Mouse (Mus musculus): ENCODE measurements around the gene Hist1h4d. TPM values are rescaled to one million over a fixed set of nuclear protein-coding genes. Genes with fewer than 3 reads are reported as not detected.
"Not testable (repeated sequence)": the region's sequence is repeated elsewhere in the genome, so short reads cannot be mapped to it uniquely, and the experiment has no call there.

Hist1h4d gene
- polyA plus RNA-seq, 1 experiment from 2014 or later: 0.36 TPM

DNA sequence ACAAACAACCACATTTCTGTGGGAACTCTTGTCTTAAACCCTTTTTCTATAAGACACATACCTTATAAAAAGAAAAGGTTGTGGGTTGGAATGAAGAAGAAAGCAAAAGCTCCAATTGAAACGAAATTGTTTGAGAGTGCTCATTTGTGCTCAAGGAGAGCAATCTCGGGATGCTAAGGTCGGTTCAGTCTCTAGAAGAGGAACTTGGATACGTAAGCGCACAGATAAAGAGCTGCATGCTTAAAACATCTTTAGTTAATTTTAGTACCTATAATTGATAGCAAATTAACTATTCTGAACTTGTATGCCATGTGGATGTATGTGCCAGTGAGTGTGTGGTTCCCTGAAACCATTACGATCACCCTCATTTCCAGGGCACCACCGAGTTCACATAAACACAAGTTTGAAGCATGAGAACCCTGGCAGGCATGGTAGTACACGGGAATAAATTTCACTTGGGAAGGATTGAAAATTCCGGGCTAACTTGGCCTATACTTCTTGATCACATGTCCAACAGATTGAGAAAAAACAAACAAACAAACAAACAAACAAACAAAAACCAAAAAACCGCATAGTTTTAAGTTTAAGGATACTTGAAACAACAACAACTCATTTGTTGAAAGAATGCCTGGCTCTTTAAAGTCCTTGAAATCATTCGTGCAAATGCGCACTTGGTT lies 38.8 kb downstream of the Hist1h4d start:
- ATAC-seq: no peak
- ChIA-PET POLR2A (interaction anchor here (0.8 to 2.0 kb wide), 2 partner anchors 11 to 36 kb away, joined by 4 to 7 read pairs; no protein-coding TSS in a partner anchor), CTCF (interaction anchor here (1.3 to 1.4 kb wide), 4 partner anchors 10 to 37 kb away, joined by 3 to 4 read pairs (median 4); no protein-coding TSS in a partner anchor)
- in situ Hi-C loops (cut with MboI; ENCODE audit: low pct_unique_long_range_greater_than_20kb): loop anchor here (10.0 kb wide), 1 partner anchor 115 kb away; the partner anchor contains the start of gene Hist1h1c
- H3K27me3 ChIP-seq: no peaks in the 10 kb centered on the region
- no peak for DNase-seq (ENCODE audit: low read depth, low spot score)
- no peak for TF ChIP-seq CTCF (IDR thresholded peaks at IDR 0.05)

DNA sequence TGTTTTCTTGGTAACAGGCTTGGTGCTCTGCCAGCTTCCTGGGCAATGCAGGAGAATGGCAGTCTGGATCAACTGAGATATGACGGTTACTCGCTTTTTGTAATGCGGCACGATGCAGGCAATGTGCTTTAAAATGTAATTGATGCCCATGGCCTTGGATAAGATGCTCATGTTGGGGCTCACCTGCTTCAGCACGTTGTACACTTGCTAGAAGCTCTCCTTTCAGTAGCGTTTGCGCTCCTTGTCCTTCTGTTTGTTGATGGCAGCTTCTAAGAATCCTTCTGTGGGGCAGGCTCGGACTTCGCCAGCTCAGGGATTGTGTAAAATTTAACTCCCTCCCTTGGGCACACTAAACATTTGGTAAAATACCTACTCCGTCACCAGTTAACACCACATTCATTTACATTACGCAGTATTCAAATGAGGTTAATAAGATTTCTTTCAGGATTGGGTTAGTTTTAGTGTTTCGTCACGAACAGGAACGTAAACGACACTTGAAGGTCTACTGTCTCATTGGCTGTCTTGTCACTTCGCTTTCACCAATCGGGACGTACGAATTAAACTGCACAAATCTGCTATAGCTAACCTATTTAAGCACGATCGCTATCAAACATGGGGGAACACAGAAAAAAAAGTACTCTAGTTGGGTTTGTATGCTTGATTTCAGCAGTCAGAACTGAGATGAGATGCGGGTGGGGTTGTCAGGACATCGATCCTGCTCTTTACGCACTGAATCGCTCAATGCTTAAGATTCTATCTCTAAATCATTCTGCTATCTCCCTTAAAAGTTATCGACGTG lies 39.5 kb downstream of the Hist1h4d start, which contains the start of gene Hist1h2be:
Gene Hist1h2be (minus strand): TSS at position 392 of the 799 bp plus-strand sequence.
- DNase-seq (ENCODE audit: low read depth, low spot score): peak; percentile 81
- peak; percentile 73 for ATAC-seq
- CTCF ChIA-PET: interaction anchor here (0.7 to 1.7 kb wide), 7 partner anchors 10 to 80 kb away, joined by 3 to 5 read pairs (median 3); no protein-coding TSS in a partner anchor
- in situ Hi-C loops (cut with MboI; ENCODE audit: low pct_unique_long_range_greater_than_20kb): loop anchor here (10.0 kb wide), 1 partner anchor 114 kb away; the partner anchor contains the start of gene Hist1h1c
- TF ChIP-seq CTCF (IDR thresholded peaks at IDR 0.05): no peak
- POLR2A ChIA-PET: interaction anchor here (0.8 to 2.0 kb wide), 6 partner anchors 11 to 129 kb away, joined by 3 to 7 read pairs (median 4); no protein-coding TSS in a partner anchor
- H3K27me3 ChIP-seq: no peaks in the 10 kb centered on the region

GRCm38 (mm10) chr13:23621532-23622174 lies 40.3 kb downstream of the Hist1h4d start:
- ChIA-PET POLR2A (interaction anchor here (1.0 to 2.0 kb wide), 5 partner anchors 12 to 128 kb away, joined by 3 to 7 read pairs (median 5); no protein-coding TSS in a partner anchor), CTCF (interaction anchor here (0.7 to 1.7 kb wide), 7 partner anchors 9 to 79 kb away, joined by 3 to 5 read pairs (median 3); no protein-coding TSS in a partner anchor)
- DNase-seq (ENCODE audit: low read depth, low spot score) (peak; percentile 27), ATAC-seq (peak; percentile 61)
- in situ Hi-C loops (cut with MboI; ENCODE audit: low pct_unique_long_range_greater_than_20kb): loop anchor here (10.0 kb wide), 1 partner anchor 113 kb away; the partner anchor contains the start of gene Hist1h1c
- TF ChIP-seq CTCF (IDR thresholded peaks at IDR 0.05): no peak
- peaks cover 4% of the 10 kb centered on the region for H3K27me3 ChIP-seq

DNA sequence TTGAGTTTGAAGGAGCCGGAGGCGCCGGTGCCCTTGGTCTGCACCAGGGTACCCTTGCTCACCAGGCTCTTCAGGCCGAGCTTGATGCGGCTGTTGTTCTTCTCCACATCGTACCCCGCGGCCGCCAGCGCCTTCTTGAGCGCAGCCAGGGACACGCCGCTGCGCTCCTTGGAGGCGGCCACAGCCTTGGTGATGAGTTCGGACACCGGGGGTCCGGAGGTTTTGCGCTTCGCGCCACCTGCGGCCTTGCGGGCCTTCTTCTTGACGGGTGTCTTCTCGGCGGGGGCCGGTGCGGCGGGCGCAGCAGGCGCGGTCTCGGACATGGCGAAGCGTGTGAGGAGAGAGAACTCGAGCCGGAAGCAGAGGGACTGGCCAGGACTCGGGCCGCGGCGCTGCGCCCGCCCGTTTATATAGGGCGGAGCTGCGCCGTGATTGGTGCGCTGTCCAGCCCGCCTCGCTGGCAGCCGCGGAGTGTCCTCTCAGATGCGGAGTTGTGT lies 40.8 kb downstream of the Hist1h4d start, which contains the start of gene Hist1h1e:
Gene Hist1h1e (minus strand): TSS at position 384 of the 497 bp plus-strand sequence.
- in situ Hi-C loops (cut with MboI; ENCODE audit: low pct_unique_long_range_greater_than_20kb): loop anchor here (10.0 kb wide), 1 partner anchor 113 kb away; the partner anchor contains the start of gene Hist1h1c
- H3K27me3 ChIP-seq: not testable (repeated sequence)
- ATAC-seq: peak; percentile 83
- POLR2A ChIA-PET: interaction anchor here (0.9 to 1.7 kb wide), 5 partner anchors 40 to 128 kb away, joined by 3 to 7 read pairs (median 5); no protein-coding TSS in a partner anchor
- CTCF ChIA-PET: interaction anchor here (1.2 to 1.7 kb wide), 3 partner anchors 8 to 79 kb away, joined by 3 to 5 read pairs (median 4); no protein-coding TSS in a partner anchor
- DNase-seq (ENCODE audit: low read depth, low spot score): peak; percentile 67

GRCm38 (mm10) chr13:23622861-23623450 lies 41.6 kb downstream of the Hist1h4d start:
- ATAC-seq (no peak), DNase-seq (ENCODE audit: low read depth, low spot score) (no peak)
- in situ Hi-C loops (cut with MboI; ENCODE audit: low pct_unique_long_range_greater_than_20kb): loop anchor here (10.0 kb wide), 1 partner anchor 112 kb away; the partner anchor contains the start of gene Hist1h1c
- CTCF ChIA-PET: interaction anchor here (1.7 kb wide), 1 partner anchor 67 kb away, joined by 5 read pairs; no protein-coding TSS in a partner anchor
- POLR2A ChIA-PET: interaction anchor here (0.9 to 1.7 kb wide), 3 partner anchors 41 to 62 kb away, joined by 3 to 5 read pairs (median 5); no protein-coding TSS in a partner anchor
- TF ChIP-seq CTCF (IDR thresholded peaks at IDR 0.05): no peak
- peaks cover 12% of the 10 kb centered on the region for H3K27me3 ChIP-seq

GRCm38 (mm10) chr13:23630653-23631052 lies 49.3 kb downstream of the Hist1h4d start:
- ATAC-seq: peak; percentile 79
- in situ Hi-C loops (cut with MboI; ENCODE audit: low pct_unique_long_range_greater_than_20kb): loop anchor here (10.0 kb wide), 1 partner anchor 54 kb away; the partner anchor contains the start of genes Hist1h2ac and Hist1h2bc
- TF ChIP-seq CTCF (IDR thresholded peaks at IDR 0.05): peak; percentile 85
- H3K27me3 ChIP-seq: peaks cover 24% of the 10 kb centered on the region
- ChIA-PET POLR2A (interaction anchor here (1.2 to 2.0 kb wide), 3 partner anchors 29 to 67 kb away, joined by 3 to 8 read pairs (median 6); partner anchors contain the start of genes Hist1h2ac, Hist1h2bc and Hist1h4c), CTCF (interaction anchor here (0.7 to 2.5 kb wide), 6 partner anchors 9 to 66 kb away, joined by 4 to 13 read pairs (median 4); partner anchors contain the start of genes Hist1h1t and Hist1h4c)
- peak; percentile 13 for DNase-seq (ENCODE audit: low read depth, low spot score)

Other genes with a start within 250 kb of the Hist1h4d start
- gene Zfp322a, start 212.4 kb upstream of the Hist1h4d start, polyA plus RNA-seq (2021): 19.9 TPM
- gene Abt1, start 157.7 kb upstream of the Hist1h4d start, polyA plus RNA-seq (2021): 8.3 TPM
- gene Btn1a1, start 115.7 kb upstream of the Hist1h4d start, polyA plus RNA-seq (2021): 0.06 TPM
- gene Btn2a2, start 92.7 kb upstream of the Hist1h4d start, polyA plus RNA-seq (2021): 0.23 TPM
- 7.0 TPM for gene Hist1h4h, start 50.5 kb upstream of the Hist1h4d start, polyA plus RNA-seq (2021)
- gene Hist1h2af, start 47.7 kb upstream of the Hist1h4d start, polyA plus RNA-seq (2021): 1.3 TPM
- 1.7 TPM for gene Hist1h3g, start 46.2 kb upstream of the Hist1h4d start, polyA plus RNA-seq (2021)
- 2.1 TPM for gene Hist1h2bh, start 38.2 kb upstream of the Hist1h4d start, polyA plus RNA-seq (2021)
- 0.49 TPM for gene Hist1h3f, start 37.5 kb upstream of the Hist1h4d start, polyA plus RNA-seq (2021)
- gene Hist1h4f, start 29.9 kb upstream of the Hist1h4d start, polyA plus RNA-seq (2021): not detected
- 2.1 TPM for gene Hist1h1d, start 28.3 kb upstream of the Hist1h4d start, polyA plus RNA-seq (2021)
- 0.56 TPM for gene Hist1h3e, start 19.2 kb upstream of the Hist1h4d start, polyA plus RNA-seq (2021)
- gene Hist1h2ae, start 10.4 kb upstream of the Hist1h4d start, polyA plus RNA-seq (2021): 0.72 TPM
- gene Hist1h2bg, start 10.2 kb upstream of the Hist1h4d start, polyA plus RNA-seq (2021): 12.9 TPM
- 2.0 TPM for gene Hist1h2bf, start 7.4 kb upstream of the Hist1h4d start, polyA plus RNA-seq (2021)
- gene Hist1h2ad, start 7.2 kb upstream of the Hist1h4d start, polyA plus RNA-seq (2021): 1.0 TPM
- 1.4 TPM for gene Hist1h3d, start 5.8 kb upstream of the Hist1h4d start, polyA plus RNA-seq (2021)
- 2.9 TPM for gene Hist1h2be, start 39.5 kb downstream of the Hist1h4d start, polyA plus RNA-seq (2021)
- gene Hist1h1e, start 41.0 kb downstream of the Hist1h4d start, polyA plus RNA-seq (2021): 1.6 TPM
- 0.92 TPM for gene Hist1h2ac, start 102.3 kb downstream of the Hist1h4d start, polyA plus RNA-seq (2021)
- 60.2 TPM for gene Hist1h2bc, start 102.6 kb downstream of the Hist1h4d start, polyA plus RNA-seq (2021)
- 4.6 TPM for gene Hist1h1t, start 114.2 kb downstream of the Hist1h4d start, polyA plus RNA-seq (2021)
- 0.36 TPM for gene Hist1h4c, start 116.9 kb downstream of the Hist1h4d start, polyA plus RNA-seq (2021)
- gene Hfe, start 129.3 kb downstream of the Hist1h4d start, polyA plus RNA-seq (2021): 5.8 TPM
- 245 TPM for gene Hist1h1c, start 157.2 kb downstream of the Hist1h4d start, polyA plus RNA-seq (2021)
- 0.73 TPM for gene Hist1h3c, start 164.0 kb downstream of the Hist1h4d start, polyA plus RNA-seq (2021)
- gene Hist1h2bb, start 165.1 kb downstream of the Hist1h4d start, polyA plus RNA-seq (2021): 0.41 TPM
- gene Hist1h2ab, start 169.5 kb downstream of the Hist1h4d start, polyA plus RNA-seq (2021): 0.40 TPM
- gene Hist1h3b, start 170.7 kb downstream of the Hist1h4d start, polyA plus RNA-seq (2021): 0.65 TPM
- gene Hist1h4b, start 175.4 kb downstream of the Hist1h4d start, polyA plus RNA-seq (2021): 2.0 TPM
- 0.13 TPM for gene Hist1h4a, start 179.6 kb downstream of the Hist1h4d start, polyA plus RNA-seq (2021)
- 0.18 TPM for gene Hist1h3a, start 180.8 kb downstream of the Hist1h4d start, polyA plus RNA-seq (2021)
- gene Hist1h1a, start 182.1 kb downstream of the Hist1h4d start, polyA plus RNA-seq (2021): 1.2 TPM
- not detected for gene Trim38, start 188.3 kb downstream of the Hist1h4d start, polyA plus RNA-seq (2021)
- gene Slc17a2, start 225.4 kb downstream of the Hist1h4d start, polyA plus RNA-seq (2021): not detected